Mouse (Mus musculus) embryo, embryonic 9.5 days (tissue): Measurements from ENCODE around the gene Ehd2.

Source experiments
- DNase-seq: peaks from one replicate; pipeline ENCODE4 v3.0.0-alpha.2; 2017; ENCODE audit errors: extremely low spot score

Ehd2 gene

DNA sequence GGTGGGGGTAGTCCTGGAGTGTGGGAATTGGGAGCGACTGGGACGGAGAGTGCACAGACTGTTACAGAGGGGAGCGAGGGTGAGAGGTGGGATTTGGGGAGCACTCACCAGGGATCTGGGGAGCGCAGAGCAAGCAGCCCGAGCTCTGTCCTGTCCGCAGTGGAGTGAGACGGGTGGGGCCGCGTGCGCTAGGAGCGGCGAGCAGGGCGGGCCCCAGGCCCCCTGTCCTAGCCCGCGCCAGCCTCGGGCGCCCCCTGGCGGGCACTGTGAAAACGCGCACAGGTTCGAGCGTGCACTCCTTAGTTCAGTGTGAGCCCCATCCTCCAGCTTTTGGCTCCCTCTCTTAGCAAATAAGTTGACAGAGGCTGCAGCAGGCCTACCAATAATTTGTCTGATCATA is at the start of gene Ehd2:
Gene Ehd2, minus strand, starts transcription at position 256 of the 400 bp plus-strand sequence.
- peak; percentile 71 for DNase-seq

DNA sequence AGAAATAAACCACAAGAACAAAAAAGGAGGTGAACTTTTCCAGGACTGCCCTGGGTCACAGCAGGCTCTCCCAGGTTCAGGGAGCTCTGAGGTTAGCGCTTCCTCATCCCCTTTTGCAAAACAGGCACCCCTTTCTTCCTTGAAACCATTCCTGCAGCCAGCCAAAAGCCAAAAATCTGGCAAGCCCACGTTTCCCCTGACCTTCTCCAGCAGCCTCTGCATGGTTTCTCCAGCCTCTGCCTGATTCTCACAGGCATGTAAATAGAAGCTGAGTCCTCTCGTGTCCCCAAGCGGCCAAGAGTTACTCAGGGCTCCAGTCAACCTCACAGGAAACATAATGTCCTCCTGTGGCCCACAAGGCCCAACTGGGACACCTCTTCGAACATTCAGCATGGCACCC is 48.0 kb upstream of the Ehd2 start:
- no peak for DNase-seq

DNA sequence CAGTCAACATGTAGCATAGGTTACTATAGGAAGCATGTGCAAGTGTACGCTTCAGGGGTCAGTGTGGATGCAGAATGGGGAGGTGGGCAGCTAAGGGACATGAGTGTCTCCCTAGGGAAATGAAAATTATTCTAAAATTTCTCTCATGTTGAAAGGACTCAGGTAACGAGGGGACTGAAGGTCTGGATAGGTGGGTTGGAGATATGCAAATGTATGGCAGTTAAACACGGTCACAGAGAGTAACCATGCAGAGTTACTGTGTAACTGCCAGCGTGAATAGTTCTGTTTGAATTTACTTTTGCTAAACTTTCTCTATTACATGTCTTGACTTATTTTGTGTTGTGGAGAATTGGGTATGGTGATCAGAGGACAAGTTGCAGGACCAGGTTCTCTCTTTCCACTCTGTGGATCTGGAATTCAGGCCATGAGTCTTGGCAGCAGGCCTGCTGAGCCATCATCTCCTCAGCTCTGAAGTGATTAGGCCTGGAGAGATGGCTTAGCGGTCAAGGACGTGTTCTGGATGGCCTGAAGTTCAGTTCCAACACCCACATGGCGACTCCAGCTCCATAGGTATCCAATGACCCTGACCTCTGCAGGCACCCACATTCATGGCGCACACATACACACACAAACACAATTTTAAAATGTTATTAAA is 47.3 kb upstream of the Ehd2 start:
- DNase-seq: no peak

DNA sequence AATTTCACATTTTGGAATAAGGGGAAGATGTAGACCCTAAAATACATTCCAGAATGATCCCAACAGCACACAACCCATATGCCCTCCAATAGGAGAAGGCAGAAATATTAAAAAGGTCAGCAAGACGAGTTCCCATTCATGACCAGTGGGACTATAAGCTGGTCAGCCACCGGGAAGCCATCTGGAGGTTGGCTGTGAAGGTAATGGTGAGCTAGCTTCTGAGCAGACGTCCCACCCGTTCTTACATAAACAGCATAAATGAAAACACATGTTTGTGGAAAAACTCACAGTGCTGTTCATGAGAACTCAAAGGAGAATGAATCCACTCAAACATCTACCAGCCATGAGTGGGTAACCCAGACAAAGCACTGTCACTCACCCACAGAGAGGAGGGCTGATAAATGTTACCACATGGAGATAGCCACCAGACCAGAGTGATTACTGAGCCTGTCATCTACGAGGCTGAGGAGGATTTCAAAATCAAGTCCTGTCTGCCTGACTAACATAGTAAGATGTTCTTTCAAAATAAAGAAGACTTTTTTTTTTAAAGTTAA is 46.4 kb upstream of the Ehd2 start:
- no peak for DNase-seq

DNA sequence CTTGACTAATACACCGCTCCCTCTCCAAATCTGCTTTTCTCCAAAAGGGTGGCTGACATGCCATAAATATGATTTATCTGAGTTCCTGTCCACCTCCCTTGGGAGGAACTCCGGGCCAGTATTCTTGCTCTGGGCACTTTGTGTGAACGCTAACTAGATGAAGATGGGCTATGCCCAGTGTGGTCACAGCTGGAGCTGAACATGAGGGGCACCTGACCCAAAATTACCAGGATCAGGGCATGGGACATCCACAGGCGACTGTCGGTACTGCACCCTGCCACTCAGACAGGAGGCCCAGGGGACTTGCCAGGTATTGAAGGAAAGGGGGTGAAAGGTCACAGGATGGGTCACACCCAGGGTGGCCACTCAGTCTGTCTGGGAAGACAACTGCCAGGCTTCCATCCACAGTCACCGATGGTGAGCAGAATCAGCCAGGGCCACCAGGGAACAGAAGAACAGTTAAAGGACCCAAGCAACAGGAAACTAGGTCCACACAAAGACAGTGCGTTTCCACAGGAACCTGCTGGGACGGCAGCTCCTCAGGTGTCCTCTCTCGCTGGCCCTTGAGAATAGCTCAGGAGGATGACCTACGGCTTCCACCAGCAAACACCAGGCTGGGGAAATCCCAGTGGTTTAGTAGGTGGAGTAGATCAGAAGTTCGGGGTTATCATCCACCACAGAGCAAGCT is 45.4 kb upstream of the Ehd2 start:
- DNase-seq: no peak

DNA sequence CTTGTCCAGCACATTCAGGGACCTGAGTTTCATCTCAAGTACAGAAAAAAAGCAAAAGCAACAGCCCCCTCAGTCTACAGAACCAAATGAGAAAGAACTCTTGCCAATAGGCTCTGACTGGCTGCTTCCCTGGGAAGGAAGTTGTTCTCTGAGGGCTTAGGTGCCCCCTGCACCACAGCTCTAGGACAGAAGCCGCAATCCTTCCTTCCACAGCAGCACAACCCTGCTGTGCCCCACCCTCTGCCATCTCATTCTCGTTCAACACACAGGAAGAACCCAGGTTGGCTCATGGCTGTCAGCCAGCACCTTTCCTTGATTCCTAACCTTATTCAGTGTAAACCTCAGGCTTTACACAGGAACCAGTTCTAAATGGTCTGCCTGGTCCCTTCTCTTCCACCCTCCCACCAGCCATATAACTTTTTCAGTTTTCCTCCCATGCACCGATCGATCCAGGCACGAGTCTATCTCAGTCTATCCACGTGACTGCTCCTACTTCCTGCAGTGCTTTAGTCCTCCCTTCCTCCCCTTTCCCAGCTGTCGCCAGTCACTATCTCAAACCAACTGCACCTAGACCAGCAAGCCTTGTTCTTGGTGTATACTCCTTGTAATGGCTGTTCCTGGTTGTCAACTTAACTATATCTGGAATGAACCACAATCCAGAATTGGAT is 44.2 kb upstream of the Ehd2 start:
- no peak for DNase-seq

GRCm38 (mm10) chr7:16010649-16011048 is 43.3 kb upstream of the Ehd2 start:
- DNase-seq: no peak

- no peak for DNase-seq
Observed at GRCm38 (mm10) chr7:16009636-16010035, 42.3 kb upstream of the Ehd2 start.

- no peak for DNase-seq
Observed at GRCm38 (mm10) chr7:16005020-16005419, 37.7 kb upstream of the Ehd2 start.

DNA sequence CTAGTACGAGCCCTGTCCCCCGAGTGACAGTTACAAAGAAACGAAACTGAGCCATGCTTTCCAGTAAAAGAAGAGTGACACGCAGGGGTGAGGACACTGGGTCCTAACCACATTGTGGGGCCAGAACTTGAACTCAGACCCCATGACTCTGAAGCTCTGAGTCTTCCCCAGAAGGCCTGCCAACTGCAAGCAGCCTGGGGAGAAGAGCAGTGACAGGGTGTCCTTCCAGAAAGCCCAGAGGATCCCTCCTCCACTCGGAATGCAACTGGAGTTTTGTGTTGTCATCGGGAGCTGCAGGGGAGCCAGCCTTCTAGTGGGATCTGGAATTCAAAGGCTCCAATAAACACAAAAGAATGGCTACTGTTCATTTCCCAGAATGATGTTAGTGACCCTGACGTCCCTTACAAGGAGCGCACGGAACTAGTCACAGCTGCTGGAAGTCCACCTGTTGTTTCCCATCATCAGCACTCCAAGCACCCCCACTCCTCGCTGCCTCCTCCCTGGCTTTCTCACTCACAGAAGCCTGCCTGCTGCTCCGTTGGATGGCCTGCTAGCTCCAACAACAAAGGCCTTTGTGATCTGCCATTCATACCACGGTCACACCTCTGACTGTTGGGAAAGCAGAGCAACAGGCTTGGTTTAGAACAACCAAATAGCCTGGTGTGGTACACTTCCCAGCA is 37.0 kb upstream of the Ehd2 start:
- DNase-seq: no peak

GRCm38 (mm10) chr7:16003032-16003431 is 35.7 kb upstream of the Ehd2 start:
- DNase-seq: no peak

DNA sequence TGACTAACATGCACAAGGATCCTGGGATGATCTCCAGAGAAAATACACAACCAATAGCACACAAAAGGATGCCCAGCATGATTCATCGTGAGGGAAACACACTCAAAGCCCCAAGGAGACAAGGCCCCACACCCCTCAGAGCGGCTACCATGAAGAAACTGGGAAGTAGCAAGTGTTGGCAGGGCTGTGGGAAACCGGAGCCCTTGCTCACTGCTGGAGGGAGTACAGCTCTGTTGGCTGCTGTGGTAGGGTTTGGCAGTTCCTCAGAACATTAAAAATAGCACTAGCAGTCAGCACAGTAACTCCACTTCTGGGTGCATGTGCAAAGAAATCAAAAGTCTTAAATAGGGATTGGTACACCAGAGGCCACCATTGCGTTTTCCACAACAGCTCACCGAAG is 34.8 kb upstream of the Ehd2 start:
- DNase-seq: no peak

DNA sequence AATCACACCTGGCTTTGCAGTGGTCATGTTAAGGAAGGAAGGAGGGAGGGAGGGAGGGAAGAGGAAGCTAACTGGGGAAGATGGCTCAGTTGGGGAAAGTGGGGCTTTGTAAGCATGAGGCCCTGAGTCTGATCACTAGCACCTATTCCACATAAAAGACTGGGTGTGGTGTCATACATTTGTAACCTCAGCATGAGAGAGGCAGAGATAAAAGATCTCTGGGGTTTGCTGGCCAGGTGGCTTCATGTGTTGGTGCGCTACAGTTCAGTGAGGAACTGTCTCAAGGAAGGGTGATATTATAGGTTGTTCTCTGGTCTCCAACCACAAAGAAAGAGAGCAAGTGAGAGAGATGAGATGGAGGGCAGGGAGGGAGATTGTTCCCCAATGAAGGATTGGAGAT is 34.3 kb upstream of the Ehd2 start:
- no peak for DNase-seq

GRCm38 (mm10) chr7:15993789-15994188 is 26.4 kb upstream of the Ehd2 start:
- no peak for DNase-seq

DNA sequence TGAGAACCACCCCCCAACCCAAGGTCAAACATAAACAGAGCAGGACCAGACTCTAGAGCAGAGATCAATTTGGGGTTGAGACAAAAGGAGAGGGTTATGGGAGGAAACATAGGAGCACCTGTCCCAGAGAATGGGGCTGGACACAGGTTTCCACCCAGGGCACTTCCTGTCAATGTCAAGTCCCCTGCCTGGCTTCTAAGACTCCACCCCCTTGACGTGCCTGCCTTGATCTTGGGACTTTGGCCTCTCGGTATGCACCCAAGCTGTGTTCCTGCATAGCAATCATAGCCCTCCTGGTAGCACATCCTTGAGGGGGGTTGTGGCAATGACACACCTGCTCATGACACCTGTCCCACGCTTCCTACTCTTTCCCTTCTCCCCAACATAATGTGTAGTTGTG is 25.8 kb upstream of the Ehd2 start:
- no peak for DNase-seq

- DNase-seq: no peak
Observed at GRCm38 (mm10) chr7:15991764-15992163, 24.4 kb upstream of the Ehd2 start.

GRCm38 (mm10) chr7:15987661-15988356 is 20.4 kb upstream of the Ehd2 start:
- DNase-seq: no peak

GRCm38 (mm10) chr7:15982729-15983407 is 15.5 kb upstream of the Ehd2 start:
- DNase-seq: no peak

GRCm38 (mm10) chr7:15981538-15981937 is 14.2 kb upstream of the Ehd2 start:
- DNase-seq: no peak

- no peak for DNase-seq
Observed at GRCm38 (mm10) chr7:15980246-15980645, 12.9 kb upstream of the Ehd2 start.

DNA sequence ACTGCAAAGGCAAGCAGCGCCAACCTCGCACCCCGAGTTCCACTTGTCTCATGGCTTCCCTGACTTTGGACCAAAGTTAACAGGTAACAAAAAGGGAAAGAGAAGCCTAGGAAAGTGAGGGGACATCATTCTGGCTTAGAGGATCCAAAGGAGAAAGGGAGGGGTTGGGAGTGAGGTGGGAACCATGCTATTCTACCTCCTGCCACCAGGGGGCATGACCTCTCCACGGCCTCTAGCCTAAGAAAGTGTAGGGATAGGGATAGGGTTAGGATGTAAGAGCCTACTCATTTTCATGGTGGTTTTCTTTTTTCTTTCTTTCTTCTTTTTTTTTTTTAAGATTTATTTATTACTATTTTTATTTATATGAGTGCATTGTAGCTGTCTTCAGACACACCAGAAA is 8.5 kb upstream of the Ehd2 start:
- DNase-seq: no peak
